Mouse (Mus musculus) kidney, embryonic 16.5 days (tissue): ENCODE results near the gene Got2. TPM values are rescaled to one million over a fixed set of nuclear protein-coding genes. Genes with fewer than 3 reads are reported as not detected.
"Not testable (repeated sequence)": the region's sequence is repeated elsewhere in the genome, so short reads cannot be mapped to it uniquely, and the experiment has no call there.

ENCODE experiments used
- ATAC-seq: fragments of 200-750 bp; cut with Nextera tagmentation; 2 replicates; pipeline ENCODE4 v1.8.0; 2017; ENCODE audit warnings: moderate TSS enrichment; ENCODE audit not compliant: low FRiP score, low TSS enrichment
- H3K27ac ChIP-seq: fragments of 300-500 bp; sonication (generic); 2 replicates; pipeline ENCODE4 v1.5.1; 2014; ENCODE audit warnings: low read length
- H3K27me3 ChIP-seq: fragments of 300-500 bp; sonication (generic); 2 replicates; pipeline ENCODE4 v1.6.1; 2014; ENCODE audit warnings: low read length, control low read depth, mixed read lengths; ENCODE audit not compliant: insufficient read depth
- H3K36me3 ChIP-seq: fragments of 300-500 bp; sonication (generic); 2 replicates; pipeline ENCODE4 v1.6.1; 2014; ENCODE audit warnings: low read length, control low read depth, mixed read lengths; ENCODE audit not compliant: insufficient read depth
- H3K4me1 ChIP-seq: fragments of 300-500 bp; sonication (generic); 2 replicates; pipeline ENCODE4 v1.6.1; 2014; ENCODE audit warnings: low read length, control low read depth, mixed read lengths; ENCODE audit not compliant: insufficient read depth
- H3K4me2 ChIP-seq: fragments of 300-500 bp; sonication (generic); replicated peaks from 2 replicates; pipeline ENCODE4 v1.6.1; 2014; ENCODE audit warnings: low read depth, low read length
- H3K4me3 ChIP-seq: fragments of 300-500 bp; sonication (generic); 2 replicates; pipeline ENCODE4 v1.5.1; 2014; ENCODE audit warnings: mild to moderate bottlenecking, low read length
- H3K9ac ChIP-seq: fragments of 300-500 bp; sonication (generic); replicated peaks from 2 replicates; pipeline ENCODE4 v1.6.1; 2014; ENCODE audit warnings: low read length
- H3K9me3 ChIP-seq: fragments of 300-500 bp; sonication (generic); 2 replicates; pipeline ENCODE4 v1.6.1; 2016; ENCODE audit warnings: low read length, control low read depth
- WGBS: fragments of 180-500 bp; shearing (Covaris S2); extraction: QIAGEN DNeasy Blood & Tissue Kit; methylation state at CpG from one replicate; pipeline ENCODE4 v1.1.7; 2014; 5-methylcytosine and 5-hydroxymethylcytosine counted together
- polyA plus RNA-seq: library from polyadenylated mRNA; unstranded; fragments of >200 nt; fragmentation: Nextera tagmentation; extraction: Ambion mirVana; gene quantifications from 2 replicates; pipeline ENCODE4 v1.2.1, GENCODE M21; 2015

Gene Got2
- polyA plus RNA-seq, 1 experiment from 2014 or later = 286 TPM

GRCm38 (mm10) chr8:95832603-95833434 is 55.5 kb downstream of the Got2 start:
- WGBS = 16% methylated on average over 16 of the region's 16 CpGs
- H3K9me3 ChIP-seq = no peaks in the 10 kb centered on the region
- peak overlapping the region; percentile 57 for H3K9ac ChIP-seq
- H3K4me2 ChIP-seq = peak overlapping the region; percentile 59
- no peaks in the 10 kb centered on the region for H3K27me3 ChIP-seq
- peak; percentile 64; the same call in 1 of the 2 replicates for ATAC-seq
- H3K4me1 ChIP-seq = peaks cover 9% of the 10 kb centered on the region
- H3K4me3 ChIP-seq = peak overlapping the region; percentile 44
- 0 out of 2 replicates have a peak, but pooled peaks cover 4% of the 10 kb centered on the region for H3K36me3 ChIP-seq
- H3K27ac ChIP-seq = no peak overlapping the region

- ATAC-seq = no peak
- 82% methylated on average over 3 of the region's 3 CpGs for WGBS
- Histone ChIP-seq H3K9ac (no peak overlapping the region), H3K4me3 (no peak overlapping the region), H3K27ac (no peak overlapping the region), H3K9me3 (no peaks in the 10 kb centered on the region), H3K4me1 (peaks cover 9% of the 10 kb centered on the region), H3K4me2 (no peak overlapping the region), H3K36me3 (no peaks in the 10 kb centered on the region), H3K27me3 (no peaks in the 10 kb centered on the region)
These were observed 58.2 kb downstream of the Got2 start for GRCm38 (mm10) chr8:95830144-95830543.

GRCm38 (mm10) chr8:95825162-95825561 is 63.2 kb downstream of the Got2 start, which contains the start of gene Sap18b:
Gene Sap18b (plus strand): TSS chr8:95825346.
- not testable (repeated sequence) for H3K4me2 ChIP-seq, H3K27ac ChIP-seq, H3K4me1 ChIP-seq, ATAC-seq, H3K27me3 ChIP-seq, H3K9ac ChIP-seq, H3K9me3 ChIP-seq, H3K4me3 ChIP-seq, H3K36me3 ChIP-seq
- 59% methylated on average over 25 of the region's 25 CpGs for WGBS

- H3K36me3 ChIP-seq = no peaks in the 10 kb centered on the region
- no peak overlapping the region for H3K9ac ChIP-seq
- H3K9me3 ChIP-seq = no peaks in the 10 kb centered on the region
- H3K27me3 ChIP-seq = no peaks in the 10 kb centered on the region
- no peak for ATAC-seq
- no peak overlapping the region for H3K27ac ChIP-seq
- no peak overlapping the region for H3K4me3 ChIP-seq
- no peaks in the 10 kb centered on the region for H3K4me1 ChIP-seq
- WGBS = 84% methylated on average over 3 of the region's 3 CpGs
- no peak overlapping the region for H3K4me2 ChIP-seq
These were observed 65.6 kb downstream of the Got2 start for GRCm38 (mm10) chr8:95822699-95823098.

- no peaks in the 10 kb centered on the region for H3K4me1 ChIP-seq
- no peak overlapping the region for H3K27ac ChIP-seq
- no peak overlapping the region for H3K4me3 ChIP-seq
- H3K4me2 ChIP-seq = no peak overlapping the region
- H3K9me3 ChIP-seq = no peaks in the 10 kb centered on the region
- H3K36me3 ChIP-seq = no peaks in the 10 kb centered on the region
- H3K27me3 ChIP-seq = no peaks in the 10 kb centered on the region
- no peak overlapping the region for H3K9ac ChIP-seq
- WGBS = 86% methylated on average over 5 of the region's 5 CpGs
- no peak for ATAC-seq
These were observed 66.3 kb downstream of the Got2 start for GRCm38 (mm10) chr8:95822096-95822495.

- Histone ChIP-seq H3K9ac (no peak overlapping the region), H3K36me3 (no peaks in the 10 kb centered on the region), H3K27ac (no peak overlapping the region), H3K9me3 (no peaks in the 10 kb centered on the region), H3K4me1 (no peaks in the 10 kb centered on the region), H3K4me2 (no peak overlapping the region), H3K27me3 (no peaks in the 10 kb centered on the region), H3K4me3 (no peak overlapping the region)
- no peak for ATAC-seq
- 86% methylated on average over 6 of the region's 6 CpGs for WGBS
These were observed 67.1 kb downstream of the Got2 start for GRCm38 (mm10) chr8:95821266-95821665.

GRCm38 (mm10) chr8:95818211-95818610 is 70.1 kb downstream of the Got2 start:
- H3K4me2 ChIP-seq = no peak overlapping the region
- H3K9me3 ChIP-seq = no peaks in the 10 kb centered on the region
- H3K9ac ChIP-seq = no peak overlapping the region
- no peaks in the 10 kb centered on the region for H3K36me3 ChIP-seq
- no peaks in the 10 kb centered on the region for H3K27me3 ChIP-seq
- WGBS = 65% methylated on average over 1 of the region's 1 CpGs
- H3K4me3 ChIP-seq = no peak overlapping the region
- H3K4me1 ChIP-seq = no peaks in the 10 kb centered on the region
- no peak overlapping the region for H3K27ac ChIP-seq
- ATAC-seq = no peak

GRCm38 (mm10) chr8:95817597-95817996 is 70.8 kb downstream of the Got2 start:
- Histone ChIP-seq H3K36me3 (no peaks in the 10 kb centered on the region), H3K27ac (no peak overlapping the region), H3K9me3 (no peaks in the 10 kb centered on the region), H3K4me2 (no peak overlapping the region), H3K9ac (no peak overlapping the region), H3K27me3 (no peaks in the 10 kb centered on the region), H3K4me1 (no peaks in the 10 kb centered on the region), H3K4me3 (no peak overlapping the region)
- no peak for ATAC-seq
- 71% methylated on average over 3 of the region's 3 CpGs for WGBS

GRCm38 (mm10) chr8:95816044-95816708 is 72.2 kb downstream of the Got2 start:
- no peaks in the 10 kb centered on the region for H3K27me3 ChIP-seq
- H3K27ac ChIP-seq = no peak overlapping the region
- no peak overlapping the region for H3K9ac ChIP-seq
- no peaks in the 10 kb centered on the region for H3K4me1 ChIP-seq
- H3K4me2 ChIP-seq = no peak overlapping the region
- no peak overlapping the region for H3K4me3 ChIP-seq
- no peaks in the 10 kb centered on the region for H3K9me3 ChIP-seq
- no peak for ATAC-seq
- WGBS = 27% methylated on average over 6 of the region's 6 CpGs
- no peaks in the 10 kb centered on the region for H3K36me3 ChIP-seq
